Mouse (Mus musculus) forebrain, embryonic 13.5 days (tissue): ENCODE data around the gene Ciz1. TPM values are rescaled to one million over a fixed set of nuclear protein-coding genes. Genes with fewer than 3 reads are reported as not detected.

Experiments used
- ATAC-seq: fragments of 200-750 bp; cut with Nextera tagmentation; 2 replicates; pipeline ENCODE4 v1.8.0; 2017
- H3K27ac ChIP-seq: fragments of 300-500 bp; sonication (generic); 2 replicates; pipeline ENCODE4 v1.5.1; 2015; ENCODE audit warnings: inconsistent platforms, mild to moderate bottlenecking, moderate library complexity
- H3K27me3 ChIP-seq: fragments of 300-500 bp; sonication (generic); 2 replicates; pipeline ENCODE4 v1.6.1; 2015; ENCODE audit warnings: mild to moderate bottlenecking, inconsistent platforms
- H3K36me3 ChIP-seq: fragments of 300-500 bp; sonication (generic); 2 replicates; pipeline ENCODE4 v1.6.1; 2015; ENCODE audit warnings: mild to moderate bottlenecking, inconsistent platforms; ENCODE audit not compliant: poor library complexity, severe bottlenecking
- H3K4me1 ChIP-seq: fragments of 300-500 bp; sonication (generic); 2 replicates; pipeline ENCODE4 v1.6.1; 2015; ENCODE audit warnings: inconsistent platforms
- H3K4me2 ChIP-seq: fragments of 300-500 bp; sonication (generic); 2 replicates; pipeline ENCODE4 v1.6.1; 2015; ENCODE audit warnings: inconsistent platforms, mild to moderate bottlenecking, moderate library complexity
- H3K4me3 ChIP-seq: fragments of 300-500 bp; sonication (generic); 2 replicates; pipeline ENCODE4 v1.5.1; 2015; ENCODE audit warnings: mild to moderate bottlenecking, inconsistent platforms
- H3K9ac ChIP-seq: fragments of 300-500 bp; sonication (generic); 2 replicates; pipeline ENCODE4 v1.6.1; 2015; ENCODE audit warnings: mild to moderate bottlenecking, inconsistent platforms
- H3K9me3 ChIP-seq: fragments of 300-500 bp; sonication (generic); replicated peaks from 2 replicates; pipeline ENCODE4 v1.6.1; 2016; ENCODE audit warnings: inconsistent platforms
- WGBS: fragments of 180-500 bp; shearing (Covaris S2); methylation state at CpG from one replicate; pipeline ENCODE4 v1.1.7; 2015; 5-methylcytosine and 5-hydroxymethylcytosine counted together
- polyA plus RNA-seq: library from polyadenylated mRNA; unstranded; fragments of >200 nt; fragmentation: Nextera tagmentation; extraction: Ambion mirVana; gene quantifications from 2 replicates; pipeline ENCODE4 v1.2.1, GENCODE M21; 2015

Ciz1 gene
- polyA plus RNA-seq, 1 experiment from 2014 or later = 52.4 TPM

DNA sequence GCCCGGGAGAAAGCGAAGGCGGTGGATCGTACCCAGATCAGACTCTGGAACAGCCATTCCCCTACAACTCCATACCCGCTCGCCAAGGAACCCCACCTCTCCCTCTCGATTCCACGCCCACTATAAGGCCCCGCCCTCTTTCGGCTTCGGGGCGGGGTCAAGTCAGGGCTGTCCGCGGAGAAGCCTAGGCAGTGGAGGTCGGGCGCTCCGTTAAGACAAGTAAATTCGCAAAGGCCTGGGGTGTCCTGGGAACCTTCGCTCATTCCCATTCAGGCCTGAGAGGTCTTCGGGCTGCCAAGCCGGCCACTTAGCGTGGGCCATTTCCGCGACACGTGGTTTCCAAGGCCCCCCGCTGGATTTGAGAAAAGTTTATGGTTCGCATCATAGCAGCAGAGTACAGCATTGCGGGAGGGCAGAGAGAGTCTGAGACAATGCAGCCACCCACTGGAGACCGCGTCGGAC lies 43.4 kb downstream of the Ciz1 start, which contains the start of gene Ptges2:
Gene Ptges2, plus strand, starts transcription at position 413 of the 462 bp plus-strand sequence.
- peak; percentile 92 for ATAC-seq
- Histone ChIP-seq H3K27me3 (no peaks in the 10 kb centered on the region), H3K4me2 (peak within 1 kb of the TSS; percentile 84), H3K36me3 (peaks cover 10% of the 10 kb centered on the region), H3K4me1 (peaks cover 20% of the 10 kb centered on the region), H3K4me3 (peak within 1 kb of the TSS; percentile 90), H3K27ac (peak within 1 kb of the TSS; percentile 70), H3K9me3 (no peaks in the 10 kb centered on the region), H3K9ac (peak within 1 kb of the TSS; percentile 91)
- 0% methylated on average over 31 of the region's 31 CpGs for whole genome bisulfite sequencing

DNA sequence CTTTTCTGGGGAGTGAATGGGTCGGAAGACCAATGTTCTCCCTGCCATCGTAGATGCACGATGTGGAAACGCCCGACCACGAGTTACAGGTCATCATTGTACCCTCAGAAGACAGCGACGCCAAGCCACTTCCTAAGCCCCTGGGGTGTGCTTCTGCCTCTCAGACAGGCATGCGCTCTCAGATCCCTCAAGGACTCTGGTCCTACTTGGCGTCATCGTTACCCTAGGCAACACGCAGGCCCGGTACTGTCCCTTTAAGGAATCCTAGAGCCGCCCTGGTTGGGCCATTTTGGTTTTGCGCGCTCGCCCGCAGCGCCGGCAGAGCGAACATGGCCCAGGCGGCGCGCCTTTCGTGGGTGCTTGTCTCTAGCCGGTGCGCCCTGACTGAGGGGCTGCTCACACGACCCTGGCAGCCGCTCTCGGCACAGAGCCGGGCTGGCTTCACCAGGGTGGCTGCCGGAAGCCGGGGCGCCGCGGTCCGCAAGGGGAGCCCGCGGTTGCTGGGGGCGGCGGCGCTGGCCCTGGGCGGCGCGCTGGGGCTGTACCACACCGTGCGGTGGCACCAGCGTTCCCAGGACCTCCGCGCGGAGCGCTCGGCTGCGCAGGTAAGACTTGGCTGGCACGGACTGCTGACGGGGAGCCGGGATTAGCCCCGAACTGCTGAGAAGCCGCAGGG lies 44.0 kb downstream of the Ciz1 start:
- Histone ChIP-seq H3K27me3 (no peaks in the 10 kb centered on the region), H3K27ac (peak overlapping the region; percentile 70), H3K9ac (peak overlapping the region; percentile 91), H3K4me3 (peak overlapping the region; percentile 90), H3K36me3 (peaks cover 15% of the 10 kb centered on the region), H3K4me1 (peaks cover 20% of the 10 kb centered on the region), H3K4me2 (peak overlapping the region; percentile 84), H3K9me3 (no peaks in the 10 kb centered on the region)
- WGBS = under 1% methylated on average over 53 of the region's 59 CpGs
- ATAC-seq = peak; percentile 98

DNA sequence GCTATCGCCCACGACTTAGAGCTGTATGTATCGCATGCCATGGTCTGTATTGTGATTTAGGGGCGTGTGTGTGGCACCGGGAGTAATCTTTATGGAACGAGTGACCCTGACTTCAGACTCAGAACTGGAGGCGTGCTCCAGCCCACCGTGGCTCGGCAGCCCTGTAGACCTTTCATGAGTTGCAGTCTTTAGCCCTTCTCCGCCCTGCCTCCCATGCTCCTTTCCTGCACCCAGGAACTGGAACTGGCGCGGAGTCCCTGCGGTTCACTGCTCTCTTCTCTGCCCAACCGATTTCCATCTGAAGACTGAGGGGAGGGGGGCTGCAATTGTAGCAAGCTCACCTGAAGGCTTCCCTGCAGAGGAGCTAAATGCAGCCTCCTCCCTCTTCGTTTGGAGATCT lies 44.6 kb downstream of the Ciz1 start:
- no peak for ATAC-seq
- peak overlapping the region; percentile 91 for H3K9ac ChIP-seq
- H3K27ac ChIP-seq = no peak overlapping the region; the same call in 1 of the 2 replicates
- H3K4me3 ChIP-seq = peak overlapping the region; percentile 90
- H3K36me3 ChIP-seq = peaks cover 21% of the 10 kb centered on the region
- no peaks in the 10 kb centered on the region for H3K27me3 ChIP-seq
- H3K9me3 ChIP-seq = no peaks in the 10 kb centered on the region
- H3K4me2 ChIP-seq = peak overlapping the region; percentile 84
- WGBS = 1% methylated on average over 15 of the region's 15 CpGs
- H3K4me1 ChIP-seq = peaks cover 20% of the 10 kb centered on the region

DNA sequence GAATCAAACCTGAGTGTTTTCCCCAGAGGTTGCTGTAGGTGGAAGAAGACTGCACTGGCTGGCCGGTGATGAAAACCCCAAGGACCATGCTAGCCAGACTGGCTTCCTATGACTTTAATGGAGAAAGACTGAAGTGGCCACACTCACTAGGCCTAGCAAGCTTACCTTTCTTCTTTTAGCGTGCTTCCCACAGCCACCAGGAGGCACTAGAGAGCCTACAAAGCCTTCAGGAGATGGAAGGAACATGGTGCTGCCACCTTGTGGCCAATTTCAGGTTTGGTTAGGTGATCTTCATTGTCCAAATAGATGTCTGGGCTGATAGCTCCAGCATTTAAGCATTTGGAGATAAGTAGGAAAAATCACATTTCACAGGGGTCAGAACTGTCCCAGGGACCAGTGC lies 52.5 kb downstream of the Ciz1 start:
- H3K36me3 ChIP-seq = peaks cover 30% of the 10 kb centered on the region
- 22% methylated on average over 2 of the region's 2 CpGs for WGBS

DNA sequence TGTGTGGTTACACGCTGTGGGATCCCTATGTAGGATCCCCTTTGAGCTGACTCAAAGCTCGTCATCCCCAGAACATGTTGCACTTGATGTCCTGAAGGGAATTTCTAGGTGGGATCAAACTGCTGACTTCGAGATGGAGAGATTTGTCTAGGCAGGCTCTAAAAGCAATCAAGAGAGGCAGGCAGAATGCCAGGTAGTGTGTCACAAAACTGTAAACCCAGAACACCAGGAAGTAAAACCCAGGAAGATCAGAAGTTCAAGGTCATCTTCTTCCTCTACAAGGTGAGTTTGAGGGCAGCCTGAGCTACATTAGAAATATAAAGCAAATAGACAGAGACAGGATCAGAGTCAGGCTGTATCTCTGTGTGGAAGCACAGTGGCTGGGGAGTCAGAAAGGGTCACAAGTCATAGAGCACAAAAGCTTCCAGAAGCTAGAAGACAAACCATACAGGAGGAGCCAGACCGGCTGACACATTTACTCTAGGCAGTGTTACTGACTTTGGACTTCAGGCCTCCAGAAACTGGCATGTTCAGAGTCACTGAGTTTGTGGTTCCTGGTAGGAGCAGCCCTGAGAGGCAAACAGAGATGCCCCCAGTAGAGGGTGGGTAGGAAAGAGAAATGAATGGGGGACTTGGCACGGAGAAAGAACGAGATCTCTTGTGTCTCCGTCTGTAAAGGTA lies 55.2 kb downstream of the Ciz1 start:
- Histone ChIP-seq H3K4me2 (no peak overlapping the region), H3K9ac (no peak overlapping the region), H3K36me3 (peaks cover 7% of the 10 kb centered on the region), H3K4me3 (no peak overlapping the region), H3K9me3 (no peaks in the 10 kb centered on the region), H3K27me3 (no peaks in the 10 kb centered on the region), H3K27ac (no peak overlapping the region), H3K4me1 (no peaks in the 10 kb centered on the region)
- ATAC-seq = no peak
- 84% methylated on average over 7 of the region's 7 CpGs for WGBS

More for the DNA sequence above, 52.5 kb downstream of the Ciz1 start:
- Histone ChIP-seq H3K9ac (no peak overlapping the region), H3K4me3 (no peak overlapping the region), H3K27me3 (no peaks in the 10 kb centered on the region), H3K4me1 (no peaks in the 10 kb centered on the region), H3K9me3 (no peaks in the 10 kb centered on the region), H3K4me2 (no peak overlapping the region), H3K27ac (no peak overlapping the region)
- peak; percentile 63; the same call in 1 of the 2 replicates for ATAC-seq

DNA sequence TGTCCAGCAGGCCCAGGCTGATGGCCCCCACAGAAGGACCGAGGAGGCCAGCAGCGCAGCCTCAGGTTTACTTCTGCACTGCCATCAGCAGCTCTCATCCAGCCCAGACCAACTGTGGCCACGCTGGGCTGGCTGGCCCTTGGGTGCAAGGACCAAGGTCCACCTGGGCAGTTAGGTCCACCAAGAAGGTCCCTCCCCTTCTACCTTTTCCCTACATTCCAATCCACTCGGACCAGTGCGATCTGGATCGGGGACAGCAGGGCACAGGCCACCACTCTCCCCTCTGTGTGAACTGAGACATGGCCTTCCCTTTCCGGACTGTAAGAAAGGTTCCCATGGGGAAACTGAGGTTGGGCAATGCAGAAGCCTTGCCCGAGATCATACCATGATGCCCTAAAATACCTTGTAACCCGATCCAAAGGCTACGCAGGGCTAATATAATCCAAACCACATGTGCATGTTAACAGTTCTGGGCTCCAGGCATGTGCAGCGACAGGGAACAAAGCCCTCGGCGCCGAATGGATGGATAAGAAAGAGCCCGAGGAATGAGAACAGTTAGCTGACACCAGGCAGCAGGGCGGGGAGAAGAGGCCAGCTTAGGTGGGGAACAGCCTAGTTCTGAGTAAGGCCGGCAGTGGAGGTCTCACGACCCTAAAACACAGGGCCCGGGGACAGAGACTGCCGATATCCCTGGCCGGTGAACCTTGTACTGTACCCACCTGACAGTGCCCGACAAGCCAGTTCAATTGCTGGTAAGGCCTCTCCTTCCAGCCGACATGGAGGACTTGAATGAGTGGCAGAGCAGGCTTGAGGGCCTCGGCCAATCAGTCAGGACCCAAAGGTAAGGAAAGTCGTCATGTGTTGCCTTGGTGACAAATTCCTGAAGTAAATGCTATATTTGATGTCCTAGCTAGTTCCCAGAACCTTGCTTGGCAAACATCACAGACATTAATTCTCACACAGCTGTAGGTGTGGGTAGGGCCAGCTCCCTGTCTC lies 56.6 kb downstream of the Ciz1 start:
- H3K4me1 ChIP-seq = no peaks in the 10 kb centered on the region
- H3K27me3 ChIP-seq = no peaks in the 10 kb centered on the region
- H3K4me3 ChIP-seq = no peak overlapping the region
- no peak overlapping the region for H3K9ac ChIP-seq
- 73% methylated on average over 25 of the region's 25 CpGs for WGBS
- no peak overlapping the region for H3K4me2 ChIP-seq
- no peak overlapping the region for H3K27ac ChIP-seq
- H3K9me3 ChIP-seq = no peaks in the 10 kb centered on the region
- H3K36me3 ChIP-seq = peaks cover 1% of the 10 kb centered on the region
- ATAC-seq = no peak

DNA sequence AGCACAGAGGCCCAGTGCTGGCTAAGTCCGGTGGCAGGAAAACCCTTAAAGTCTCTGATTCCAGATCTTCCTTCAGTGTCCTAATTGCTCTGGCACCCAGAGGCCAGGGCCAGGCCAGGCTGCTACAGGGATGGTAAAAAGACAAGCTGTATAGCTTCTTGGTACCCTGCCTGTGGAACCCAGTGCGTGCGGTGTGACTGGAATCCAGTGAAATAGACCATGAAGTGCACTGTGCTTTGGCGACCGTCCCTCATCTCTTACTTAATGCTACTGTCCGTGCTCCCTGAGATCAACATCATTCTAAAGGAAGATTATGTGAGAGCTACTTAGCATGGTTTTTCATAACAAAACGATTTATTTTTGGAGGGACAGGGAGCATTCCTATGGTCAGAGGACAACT lies 59.3 kb downstream of the Ciz1 start:
- Histone ChIP-seq H3K4me2 (no peak overlapping the region), H3K27ac (no peak overlapping the region), H3K4me3 (no peak overlapping the region), H3K27me3 (no peaks in the 10 kb centered on the region), H3K9ac (no peak overlapping the region), H3K9me3 (no peaks in the 10 kb centered on the region), H3K36me3 (peaks cover 28% of the 10 kb centered on the region), H3K4me1 (no peaks in the 10 kb centered on the region)
- ATAC-seq = no peak
- WGBS = 85% methylated on average over 7 of the region's 7 CpGs

DNA sequence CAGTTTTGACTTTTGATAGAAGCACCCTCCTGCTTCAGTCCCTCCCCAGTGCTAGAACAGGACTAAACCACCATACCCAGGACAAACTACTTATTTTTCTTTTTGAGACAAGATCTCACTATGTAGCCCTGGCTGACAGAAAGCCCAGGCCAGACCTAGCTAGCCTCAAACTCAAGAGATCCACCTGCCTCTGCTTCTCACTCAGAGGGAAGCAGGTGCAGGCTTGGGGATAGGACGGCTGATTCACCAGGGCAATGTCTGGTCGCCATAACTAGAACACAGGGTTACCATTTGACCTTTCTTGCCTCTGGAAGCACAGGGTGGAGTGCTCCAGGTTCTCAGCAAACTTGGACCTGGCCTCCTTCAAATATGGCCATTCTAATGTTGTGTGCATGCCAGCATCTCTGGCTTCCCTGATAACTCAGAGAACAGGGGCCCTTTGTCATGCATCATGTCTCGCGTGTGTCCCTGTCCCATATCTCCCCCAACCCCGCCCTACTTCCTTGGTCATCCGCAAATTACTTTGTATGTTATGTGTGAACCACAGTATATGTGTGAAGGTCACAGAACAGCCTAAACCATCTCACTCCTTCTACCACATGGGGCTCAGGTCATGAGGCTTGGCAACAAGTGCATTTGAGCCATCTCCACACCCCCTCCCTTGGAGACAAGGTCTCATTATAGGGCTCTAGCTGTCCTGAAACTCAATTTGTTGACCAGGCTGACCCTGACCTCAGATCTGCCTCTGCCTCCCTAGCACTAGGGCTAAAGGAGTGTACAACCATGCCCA lies 60.8 kb downstream of the Ciz1 start:
- peaks cover 43% of the 10 kb centered on the region for H3K36me3 ChIP-seq
- no peaks in the 10 kb centered on the region for H3K4me1 ChIP-seq
- no peak for ATAC-seq
- no peak overlapping the region for H3K27ac ChIP-seq
- H3K9me3 ChIP-seq = no peaks in the 10 kb centered on the region
- H3K9ac ChIP-seq = no peak overlapping the region
- 88% methylated on average over 6 of the region's 6 CpGs for WGBS
- H3K4me2 ChIP-seq = no peak overlapping the region
- H3K27me3 ChIP-seq = no peaks in the 10 kb centered on the region
- H3K4me3 ChIP-seq = no peak overlapping the region

DNA sequence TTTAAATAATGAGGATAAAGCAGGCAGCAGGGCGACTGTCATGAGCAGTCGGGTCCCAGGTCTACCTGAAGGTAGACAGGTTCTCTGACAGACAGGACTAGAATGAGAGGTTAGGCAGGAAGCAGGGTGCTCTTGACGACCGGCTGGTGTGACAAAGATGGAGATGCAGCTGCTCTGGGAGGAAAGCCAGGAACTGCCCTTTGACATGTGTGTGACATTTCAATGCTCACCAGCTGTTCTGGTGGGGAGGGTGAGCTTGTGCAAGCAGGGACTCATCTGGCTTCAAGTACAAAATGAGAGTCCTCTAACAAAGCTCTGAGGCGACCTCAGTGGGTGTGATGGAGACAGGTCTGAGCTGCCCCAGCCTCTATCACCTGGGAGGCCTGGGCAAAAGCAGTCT lies 61.8 kb downstream of the Ciz1 start:
- no peaks in the 10 kb centered on the region for H3K27me3 ChIP-seq
- WGBS = 71% methylated on average over 5 of the region's 5 CpGs
- H3K4me2 ChIP-seq = no peak overlapping the region
- H3K9me3 ChIP-seq = no peaks in the 10 kb centered on the region
- H3K36me3 ChIP-seq = peaks cover 53% of the 10 kb centered on the region
- H3K4me1 ChIP-seq = no peaks in the 10 kb centered on the region
- no peak overlapping the region for H3K4me3 ChIP-seq
- H3K27ac ChIP-seq = no peak overlapping the region
- no peak for ATAC-seq
- H3K9ac ChIP-seq = no peak overlapping the region

DNA sequence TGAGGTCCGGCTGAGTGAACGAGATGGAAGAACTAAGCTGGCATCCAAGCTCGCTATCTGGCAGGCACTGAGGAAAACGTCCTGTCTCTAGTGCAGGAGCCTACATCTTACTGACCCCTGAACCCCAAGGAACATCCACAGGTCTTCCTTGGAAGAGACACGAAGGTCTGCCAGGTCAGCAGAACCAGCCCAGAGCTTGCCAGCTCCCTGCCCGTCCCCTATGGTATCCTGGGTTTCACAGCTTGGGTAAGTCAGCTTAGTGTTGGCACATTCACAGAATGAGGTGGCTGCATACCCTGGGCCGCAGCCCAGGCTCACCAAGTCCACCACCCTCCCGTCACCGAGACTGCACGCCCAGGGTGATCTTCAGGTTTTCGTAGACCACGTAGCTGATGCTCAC lies 63.7 kb downstream of the Ciz1 start:
- Histone ChIP-seq H3K9ac (no peak overlapping the region), H3K9me3 (no peaks in the 10 kb centered on the region), H3K27ac (no peak overlapping the region), H3K4me2 (no peak overlapping the region), H3K27me3 (no peaks in the 10 kb centered on the region), H3K36me3 (peaks cover 72% of the 10 kb centered on the region), H3K4me3 (no peak overlapping the region), H3K4me1 (no peaks in the 10 kb centered on the region)
- 92% methylated on average over 12 of the region's 12 CpGs for WGBS
- no peak for ATAC-seq

DNA sequence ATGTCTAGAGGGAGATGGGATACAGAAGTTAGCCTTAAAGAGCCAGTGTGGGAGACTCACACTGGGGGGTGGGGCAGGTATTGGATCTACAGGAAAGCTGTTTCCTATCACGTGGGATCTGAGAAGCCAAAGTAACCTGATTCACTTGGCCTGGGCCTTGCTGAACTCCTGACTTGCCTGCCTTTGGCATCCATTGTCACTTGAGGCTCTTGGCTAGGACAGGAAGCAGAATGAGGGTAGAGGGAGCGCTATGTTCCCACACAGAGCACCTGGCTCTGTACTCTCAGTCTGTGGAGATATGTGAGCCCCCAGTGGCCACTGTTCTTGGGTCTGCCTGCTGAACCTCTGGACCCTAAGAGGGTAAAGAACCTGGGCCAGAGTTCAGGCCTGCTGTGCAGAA lies 64.4 kb downstream of the Ciz1 start:
- Histone ChIP-seq H3K27me3 (no peaks in the 10 kb centered on the region), H3K4me1 (no peaks in the 10 kb centered on the region), H3K27ac (no peak overlapping the region), H3K36me3 (peaks cover 77% of the 10 kb centered on the region), H3K4me3 (no peak overlapping the region), H3K9me3 (no peaks in the 10 kb centered on the region), H3K9ac (no peak overlapping the region), H3K4me2 (no peak overlapping the region)
- 92% methylated on average over 2 of the region's 2 CpGs for WGBS
- ATAC-seq = no peak
